Mouse (Mus musculus): ENCODE results near the gene Pprc1. TPM values are rescaled to one million over a fixed set of nuclear protein-coding genes. Genes with fewer than 3 reads are reported as not detected.

Gene Pprc1
- polyA plus RNA-seq (2014; fragmentation: Nextera tagmentation; extraction: Ambion mirVana), result 42.7 and 45.8 TPM in 2 replicates

- H3K36me3 ChIP-seq (ENCODE audit: control insufficient read depth, insufficient read depth, low read length), result no peaks in the 10 kb centered on the region
- peak within 1 kb of the TSS; percentile 72 for H3K4me3 ChIP-seq (ENCODE audit: low read depth, low read length)
- WGBS, result under 1% methylated on average over 18 of the region's 34 CpGs
- DNase-seq (ENCODE audit: low spot score) (no peak), ATAC-seq (ENCODE audit: low FRiP score) (peak; percentile 3; the same call in 1 of the 2 replicates)
- H3K9me3 ChIP-seq (ENCODE audit: control insufficient read depth, low read length), result no peaks in the 10 kb centered on the region
- peak within 1 kb of the TSS; percentile 90 for H3K4me2 ChIP-seq (replicated peaks; ENCODE audit: low read depth, low read length)
- no peaks in the 10 kb centered on the region for H3K27me3 ChIP-seq (ENCODE audit: control insufficient read depth, insufficient read depth, low read length)
- H3K4me1 ChIP-seq (replicated peaks; ENCODE audit: control insufficient read depth, insufficient read depth, low read length), result peaks cover 37% of the 10 kb centered on the region
- H3K9ac ChIP-seq (ENCODE audit: low read depth, low read length), result peak within 1 kb of the TSS; percentile 92
- H3K27ac ChIP-seq (ENCODE audit: low read depth, low read length), result peak within 1 kb of the TSS; percentile 97
Observed at GRCm38 (mm10) chr19:46044271-46044992, at the start of gene Pprc1. Gene Pprc1, plus strand, starts transcription at chr19:46044886.

GRCm38 (mm10) chr19:45997365-45997764, 47.3 kb upstream of the Pprc1 start:
- H3K4me2 ChIP-seq (replicated peaks; ENCODE audit: low read depth, low read length), result peak overlapping the region; percentile 62
- H3K9me3 ChIP-seq (ENCODE audit: control insufficient read depth, low read length), result no peaks in the 10 kb centered on the region
- H3K36me3 ChIP-seq (ENCODE audit: control insufficient read depth, insufficient read depth, low read length), result no peaks in the 10 kb centered on the region
- H3K9ac ChIP-seq (ENCODE audit: low read depth, low read length), result peak overlapping the region; percentile 84; the same call in 1 of the 2 replicates
- H3K27me3 ChIP-seq (ENCODE audit: control insufficient read depth, insufficient read depth, low read length), result no peaks in the 10 kb centered on the region
- 67% methylated on average over 5 of the region's 5 CpGs for WGBS
- no peaks in the 10 kb centered on the region for H3K4me1 ChIP-seq (replicated peaks; ENCODE audit: control insufficient read depth, insufficient read depth, low read length)
- ATAC-seq (ENCODE audit: low FRiP score) (peak; percentile 8; the same call in 1 of the 2 replicates), DNase-seq (ENCODE audit: low spot score) (peak; percentile 19)
- peak overlapping the region; percentile 71 for H3K4me3 ChIP-seq (ENCODE audit: low read depth, low read length)
- H3K27ac ChIP-seq (ENCODE audit: low read depth, low read length), result peak overlapping the region; percentile 92; the same call in 1 of the 2 replicates

- H3K4me3 ChIP-seq (ENCODE audit: low read depth, low read length), result peak within 1 kb of the TSS; percentile 71
- DNase-seq (ENCODE audit: low spot score), result peak; percentile 97
- peak within 1 kb of the TSS; percentile 92 for H3K27ac ChIP-seq (ENCODE audit: low read depth, low read length)
- no peaks in the 10 kb centered on the region for H3K27me3 ChIP-seq (ENCODE audit: control insufficient read depth, insufficient read depth, low read length)
- peak within 1 kb of the TSS; percentile 84 for H3K9ac ChIP-seq (ENCODE audit: low read depth, low read length)
- H3K4me2 ChIP-seq (replicated peaks; ENCODE audit: low read depth, low read length), result peak within 1 kb of the TSS; percentile 62
- 1% methylated on average over 63 of the region's 76 CpGs for WGBS
- no peaks in the 10 kb centered on the region for H3K4me1 ChIP-seq (replicated peaks; ENCODE audit: control insufficient read depth, insufficient read depth, low read length)
- no peaks in the 10 kb centered on the region for H3K9me3 ChIP-seq (ENCODE audit: control insufficient read depth, low read length)
- no peaks in the 10 kb centered on the region for H3K36me3 ChIP-seq (ENCODE audit: control insufficient read depth, insufficient read depth, low read length)
- ATAC-seq (ENCODE audit: low FRiP score), result peak; percentile 94
Observed at GRCm38 (mm10) chr19:45997785-45998693, 46.6 kb upstream of the Pprc1 start, which contains the start of gene Armh3. Gene Armh3, minus strand, starts transcription at chr19:45998488.

GRCm38 (mm10) chr19:45998694-45999217, 45.9 kb upstream of the Pprc1 start:
- ATAC-seq (ENCODE audit: low FRiP score) (no peak; the same call in 1 of the 2 replicates), DNase-seq (ENCODE audit: low spot score) (no peak)
- peak overlapping the region; percentile 71 for H3K4me3 ChIP-seq (ENCODE audit: low read depth, low read length)
- peak overlapping the region; percentile 31 for H3K4me2 ChIP-seq (replicated peaks; ENCODE audit: low read depth, low read length)
- no peak overlapping the region for H3K27ac ChIP-seq (ENCODE audit: low read depth, low read length)
- H3K4me1 ChIP-seq (replicated peaks; ENCODE audit: control insufficient read depth, insufficient read depth, low read length), result no peaks in the 10 kb centered on the region
- 16% methylated on average over 8 of the region's 8 CpGs for WGBS
- H3K9me3 ChIP-seq (ENCODE audit: control insufficient read depth, low read length), result no peaks in the 10 kb centered on the region
- 0 out of 2 replicates have a peak, but pooled peaks cover 2% of the 10 kb centered on the region for H3K27me3 ChIP-seq (ENCODE audit: control insufficient read depth, insufficient read depth, low read length)
- H3K9ac ChIP-seq (ENCODE audit: low read depth, low read length), result no peak overlapping the region; the same call in 1 of the 2 replicates
- H3K36me3 ChIP-seq (ENCODE audit: control insufficient read depth, insufficient read depth, low read length), result no peaks in the 10 kb centered on the region

- Histone ChIP-seq H3K27ac (ENCODE audit: low read depth, low read length) (no peak overlapping the region), H3K36me3 (ENCODE audit: control insufficient read depth, insufficient read depth, low read length) (no peaks in the 10 kb centered on the region), H3K27me3 (ENCODE audit: control insufficient read depth, insufficient read depth, low read length) (peaks cover 4% of the 10 kb centered on the region; the same call in 1 of the 2 replicates), H3K4me1 (replicated peaks; ENCODE audit: control insufficient read depth, insufficient read depth, low read length) (no peaks in the 10 kb centered on the region), H3K9me3 (ENCODE audit: control insufficient read depth, low read length) (no peaks in the 10 kb centered on the region), H3K4me2 (replicated peaks; ENCODE audit: low read depth, low read length) (no peak overlapping the region), H3K9ac (ENCODE audit: low read depth, low read length) (no peak overlapping the region), H3K4me3 (ENCODE audit: low read depth, low read length) (no peak overlapping the region)
- ATAC-seq (ENCODE audit: low FRiP score), result no peak
- DNase-seq (ENCODE audit: low spot score), result no peak
- WGBS, result 75% methylated on average over 1 of the region's 1 CpGs
Observed at GRCm38 (mm10) chr19:45999378-45999777, 45.3 kb upstream of the Pprc1 start.

- ATAC-seq (ENCODE audit: low FRiP score) (no peak), DNase-seq (ENCODE audit: low spot score) (no peak)
- Histone ChIP-seq H3K9me3 (ENCODE audit: control insufficient read depth, low read length) (no peaks in the 10 kb centered on the region), H3K4me1 (replicated peaks; ENCODE audit: control insufficient read depth, insufficient read depth, low read length) (no peaks in the 10 kb centered on the region), H3K4me2 (replicated peaks; ENCODE audit: low read depth, low read length) (no peak overlapping the region), H3K9ac (ENCODE audit: low read depth, low read length) (no peak overlapping the region), H3K27me3 (ENCODE audit: control insufficient read depth, insufficient read depth, low read length) (peaks cover 4% of the 10 kb centered on the region; the same call in 1 of the 2 replicates), H3K4me3 (ENCODE audit: low read depth, low read length) (no peak overlapping the region), H3K27ac (ENCODE audit: low read depth, low read length) (no peak overlapping the region), H3K36me3 (ENCODE audit: control insufficient read depth, insufficient read depth, low read length) (no peaks in the 10 kb centered on the region)
- 81% methylated on average over 9 of the region's 9 CpGs for WGBS
Observed at GRCm38 (mm10) chr19:46002279-46002678, 42.4 kb upstream of the Pprc1 start.

GRCm38 (mm10) chr19:46003371-46004226, 41.1 kb upstream of the Pprc1 start, which contains the start of gene Hps6:
Gene Hps6, plus strand, starts transcription at chr19:46003508.
- H3K36me3 ChIP-seq (ENCODE audit: control insufficient read depth, insufficient read depth, low read length), result no peaks in the 10 kb centered on the region
- WGBS, result 2% methylated on average over 67 of the region's 70 CpGs
- no peaks in the 10 kb centered on the region for H3K9me3 ChIP-seq (ENCODE audit: control insufficient read depth, low read length)
- H3K9ac ChIP-seq (ENCODE audit: low read depth, low read length), result peak within 1 kb of the TSS; percentile 64
- DNase-seq (ENCODE audit: low spot score) (peak; percentile 81), ATAC-seq (ENCODE audit: low FRiP score) (peak; percentile 54)
- no peak within 1 kb of the TSS for H3K27ac ChIP-seq (ENCODE audit: low read depth, low read length)
- peaks cover 4% of the 10 kb centered on the region; the same call in 1 of the 2 replicates for H3K27me3 ChIP-seq (ENCODE audit: control insufficient read depth, insufficient read depth, low read length)
- H3K4me3 ChIP-seq (ENCODE audit: low read depth, low read length), result peak within 1 kb of the TSS; percentile 58
- peak within 1 kb of the TSS; percentile 95 for H3K4me2 ChIP-seq (replicated peaks; ENCODE audit: low read depth, low read length)
- no peaks in the 10 kb centered on the region for H3K4me1 ChIP-seq (replicated peaks; ENCODE audit: control insufficient read depth, insufficient read depth, low read length)
